Mouse (Mus musculus) cerebellum, adult 2 months (tissue): ENCODE measurements at regions not wholly inside any gene's neighbourhood (a gene's known extent, or its start where the extent isn't known, plus 50 kb on each side); places are given as distances from the start of the nearest gene placed in this dataset.
"Not testable (repeated sequence)": the region's sequence is repeated elsewhere in the genome, so short reads cannot be mapped to it uniquely, and the experiment has no call there.

Source experiments
- DNase-seq, 2 experiments: peaks; one replicate each; pipeline ENCODE4 v3.0.0; 2021
- H3K27ac ChIP-seq: fragments of 200-500 bp; 2 replicates; pipeline ENCODE4 v1.5.1; 2012; ENCODE audit warnings: low read length, control low read depth, inconsistent platforms; ENCODE audit not compliant: insufficient read depth
- H3K27me3 ChIP-seq: fragments of 200-500 bp; 2 replicates; pipeline ENCODE4 v1.6.1; 2012; ENCODE audit warnings: inconsistent platforms, mild to moderate bottlenecking, low read length, moderate library complexity; ENCODE audit not compliant: control insufficient read depth, insufficient read depth
- H3K4me1 ChIP-seq: fragments of 200-500 bp; 2 replicates; pipeline ENCODE4 v1.6.1; 2011; ENCODE audit warnings: low read length; ENCODE audit not compliant: control insufficient read depth, insufficient read depth
- H3K4me3 ChIP-seq: fragments of 200-500 bp; replicated peaks from 2 replicates; pipeline ENCODE3; 2011; ENCODE audit warnings: mild to moderate bottlenecking, low read depth, low read length, control low read depth; ENCODE audit not compliant: insufficient read depth
- CTCF ChIP-seq: fragments of 200-500 bp; IDR thresholded peaks from 2 replicates; pipeline ENCODE4 v1.5.1; 2011; ENCODE audit warnings: low read depth, mild to moderate bottlenecking, control low read depth, low read length, moderate library complexity, borderline replicate concordance; ENCODE audit not compliant: insufficient read depth
- POLR2A ChIP-seq: fragments of 200-500 bp; IDR thresholded peaks from 2 replicates; pipeline ENCODE4 v1.6.1; 2011; ENCODE audit warnings: low read length, control low read depth, borderline replicate concordance; ENCODE audit not compliant: insufficient read depth
- WGBS: fragments of 180-500 bp; shearing (Covaris S2); methylation state at CpG from one replicate; pipeline ENCODE4 v1.1.7; 2018; 5-methylcytosine and 5-hydroxymethylcytosine counted together

DNA sequence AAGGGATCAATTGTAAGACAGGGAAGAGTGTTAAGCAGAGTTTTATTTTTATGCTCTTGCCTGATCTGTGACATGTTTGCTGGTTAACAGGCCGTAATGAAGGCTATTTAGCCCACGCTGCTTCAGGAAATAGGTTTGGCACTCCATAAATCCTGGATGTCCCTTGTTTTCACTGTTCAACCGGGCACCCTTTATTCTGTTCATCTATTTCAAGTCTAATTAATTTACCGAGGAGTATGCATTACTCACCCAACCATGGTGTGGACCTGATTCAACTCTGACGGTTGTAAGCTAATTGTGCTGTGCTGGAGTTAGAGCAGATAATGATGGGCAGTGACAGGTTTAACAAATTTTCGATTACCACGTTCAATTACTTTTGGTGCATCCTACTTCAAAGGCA, 495.6 kb upstream of the Ccdc54 start:
- WGBS: 40% methylated on average over 7 of the region's 7 CpGs
- no peak for TF ChIP-seq POLR2A
- no peak for TF ChIP-seq CTCF
- no peak overlapping the region for H3K27ac ChIP-seq
- no peak overlapping the region for H3K4me3 ChIP-seq
- no peaks in the 10 kb centered on the region for H3K4me1 ChIP-seq
- no peaks in the 10 kb centered on the region for H3K27me3 ChIP-seq
- no peak for DNase-seq

DNA sequence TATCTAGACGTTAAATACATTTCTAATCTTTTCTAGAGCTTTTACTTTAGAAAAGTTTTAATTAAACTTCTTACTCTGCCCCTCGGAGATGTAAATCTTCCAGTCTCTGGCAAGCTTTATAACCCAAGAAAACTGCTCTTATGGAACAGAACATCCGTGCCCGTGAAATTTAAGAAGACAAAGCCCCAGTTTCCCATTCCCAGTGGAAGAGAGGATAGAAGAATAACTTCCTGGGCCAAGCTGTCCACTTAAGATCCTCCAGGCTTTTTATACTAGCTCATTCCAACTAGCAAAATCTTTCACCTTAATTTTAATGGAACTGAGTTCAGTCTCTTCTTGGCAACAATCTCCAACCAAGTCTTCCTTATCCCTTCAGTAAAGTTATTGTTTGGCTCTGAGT, 489.2 kb upstream of the Ccdc54 start:
- no peak overlapping the region for H3K4me3 ChIP-seq
- no peak for DNase-seq
- H3K4me1 ChIP-seq: no peaks in the 10 kb centered on the region
- no peaks in the 10 kb centered on the region for H3K27me3 ChIP-seq
- TF ChIP-seq CTCF (no peak), POLR2A (no peak)
- 53% methylated on average over 4 of the region's 4 CpGs for WGBS
- H3K27ac ChIP-seq: no peak overlapping the region

DNA sequence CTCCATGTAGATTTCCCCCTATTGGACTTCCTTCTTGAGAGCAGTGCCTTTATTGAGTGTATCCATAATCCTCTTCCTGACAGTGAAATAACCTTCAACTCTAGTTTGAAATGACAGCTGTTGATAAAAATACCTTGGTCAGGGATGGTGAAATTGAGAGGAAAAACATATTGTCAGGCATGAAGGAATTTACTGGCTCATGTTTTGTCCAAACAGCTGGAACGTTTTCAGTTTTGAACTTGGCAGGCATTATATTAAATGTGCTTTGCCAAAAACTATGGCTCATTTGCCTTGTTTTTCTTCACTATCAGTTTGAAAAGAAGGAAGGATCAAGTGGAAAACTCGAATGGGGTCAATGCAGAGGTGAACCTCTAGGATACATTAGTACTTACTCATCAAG, 457.7 kb upstream of the Ccdc54 start:
- TF ChIP-seq CTCF: no peak
- no peak for TF ChIP-seq POLR2A
- no peak overlapping the region for H3K27ac ChIP-seq

DNA sequence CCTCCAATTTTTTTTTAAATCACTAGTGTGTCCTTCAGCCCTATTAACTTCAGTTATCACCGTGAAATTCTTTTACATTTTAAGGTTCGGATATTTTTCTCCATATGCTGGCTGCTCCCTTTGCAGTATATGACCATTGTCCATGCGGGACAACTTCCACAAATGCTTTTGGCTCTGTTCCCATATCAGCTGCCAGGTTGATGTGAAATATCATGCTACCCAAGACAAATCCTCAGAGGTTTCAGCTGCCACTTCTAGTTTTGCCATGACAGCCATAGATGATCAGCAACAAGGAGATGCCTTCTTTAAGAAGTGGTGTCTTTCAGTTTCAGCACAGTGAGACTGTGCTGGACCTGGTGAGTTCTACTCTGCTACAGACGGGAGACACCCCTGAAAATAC, 457.2 kb upstream of the Ccdc54 start:
- Histone ChIP-seq H3K27me3 (no peaks in the 10 kb centered on the region), H3K4me3 (no peak overlapping the region), H3K4me1 (no peaks in the 10 kb centered on the region), H3K27ac (no peak overlapping the region)
- no peak for DNase-seq
- no peak for TF ChIP-seq CTCF
- TF ChIP-seq POLR2A: no peak
- 32% methylated on average over 4 of the region's 4 CpGs for WGBS

More for the DNA sequence above, 457.7 kb upstream of the Ccdc54 start:
- H3K4me1 ChIP-seq: no peaks in the 10 kb centered on the region
- WGBS: 14% methylated on average over 2 of the region's 2 CpGs
- no peaks in the 10 kb centered on the region for H3K27me3 ChIP-seq
- H3K4me3 ChIP-seq: no peak overlapping the region
- DNase-seq: no peak

DNA sequence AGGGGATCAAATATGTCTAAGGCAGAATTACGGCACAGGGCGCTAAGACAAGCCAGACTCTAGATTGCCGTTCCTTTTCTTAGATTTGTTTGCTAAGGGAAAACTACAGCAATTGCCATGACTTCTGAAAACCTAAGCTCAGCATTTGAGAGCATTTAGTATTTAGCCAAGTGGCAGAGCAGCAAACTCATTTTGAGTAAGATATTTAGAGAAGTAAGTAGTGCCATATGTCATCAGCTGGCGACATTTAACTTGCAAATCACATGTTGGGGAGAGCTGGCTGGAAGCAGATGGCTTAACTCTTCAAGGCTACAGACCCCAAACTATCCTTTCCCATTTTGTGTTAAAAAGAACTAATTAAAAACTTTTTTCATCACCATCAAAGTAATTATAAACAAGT, 450.4 kb upstream of the Ccdc54 start:
- no peaks in the 10 kb centered on the region for H3K27me3 ChIP-seq
- WGBS: 78% methylated on average over 4 of the region's 4 CpGs
- DNase-seq: no peak
- no peak overlapping the region for H3K4me3 ChIP-seq
- H3K4me1 ChIP-seq: no peaks in the 10 kb centered on the region
- no peak overlapping the region for H3K27ac ChIP-seq
- TF ChIP-seq POLR2A: no peak
- TF ChIP-seq CTCF: no peak

DNA sequence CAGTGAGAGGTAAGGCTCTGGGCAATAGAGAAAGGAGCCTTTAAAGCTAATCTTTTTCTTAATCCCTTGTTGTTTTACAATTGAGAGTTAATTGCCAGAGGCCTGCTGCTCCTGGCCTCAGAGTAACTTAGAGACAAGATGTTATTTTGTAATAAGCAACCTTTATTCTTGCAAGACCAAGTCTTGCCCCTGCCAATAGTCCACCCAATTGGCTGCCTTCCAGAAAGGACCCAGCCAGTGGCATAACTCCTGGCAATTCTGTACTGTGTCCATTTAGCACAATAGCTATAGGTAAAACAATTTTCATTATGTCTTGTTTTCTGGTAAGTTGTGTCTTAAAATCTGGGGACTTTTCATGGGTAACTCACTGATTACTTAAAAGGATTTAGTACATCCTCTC, 411.9 kb upstream of the Ccdc54 start:
- no peaks in the 10 kb centered on the region for H3K27me3 ChIP-seq
- TF ChIP-seq POLR2A (no peak), CTCF (no peak)

DNA sequence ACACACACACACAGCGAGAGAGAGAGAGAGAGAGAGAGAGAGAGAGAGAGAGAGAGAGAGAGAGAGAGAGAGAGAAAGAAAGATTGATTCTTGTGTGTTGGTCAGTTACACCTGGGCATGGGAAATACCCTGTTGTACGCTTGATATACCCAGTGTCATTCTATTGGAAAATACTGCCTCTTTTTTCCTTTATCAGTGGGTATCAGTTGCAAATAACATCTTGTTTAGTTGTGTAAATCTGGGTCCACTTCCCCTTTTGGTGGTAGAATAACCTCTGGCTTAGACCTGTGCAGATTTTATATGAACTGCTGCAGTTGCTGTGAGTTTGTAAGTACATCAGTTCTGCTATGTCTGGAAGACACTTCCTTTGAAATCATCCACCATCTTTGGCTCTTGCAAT, 373.4 kb upstream of the Ccdc54 start:
- H3K4me1 ChIP-seq: no peaks in the 10 kb centered on the region
- no peak for TF ChIP-seq CTCF
- H3K27me3 ChIP-seq: no peaks in the 10 kb centered on the region
- no peak overlapping the region for H3K4me3 ChIP-seq
- 77% methylated on average over 2 of the region's 2 CpGs for WGBS
- H3K27ac ChIP-seq: no peak overlapping the region
- no peak for DNase-seq

More for the DNA sequence above, 411.9 kb upstream of the Ccdc54 start:
- Histone ChIP-seq H3K4me1 (no peaks in the 10 kb centered on the region), H3K4me3 (no peak overlapping the region), H3K27ac (no peak overlapping the region)
- DNase-seq: no peak

DNA sequence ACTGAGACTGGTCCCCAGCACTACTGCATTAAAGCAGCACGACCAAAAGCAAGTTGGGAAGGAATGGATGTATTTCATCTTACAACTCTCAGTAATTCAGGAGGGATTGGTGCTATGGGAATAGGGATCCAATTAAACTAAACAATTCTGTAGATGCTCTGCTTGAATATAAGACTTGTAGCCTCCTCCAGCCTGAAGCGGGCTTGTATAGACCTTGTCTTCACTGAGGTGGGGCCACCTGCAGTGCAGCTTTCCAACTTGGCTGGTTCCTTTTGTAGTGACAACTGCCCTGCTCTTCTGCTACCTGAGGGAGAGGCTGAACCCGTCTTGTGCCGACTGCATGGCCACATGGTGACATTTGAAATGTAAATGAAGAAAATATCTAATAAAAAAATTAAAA, 353.1 kb upstream of the Ccdc54 start:
- WGBS: 64% methylated on average over 4 of the region's 4 CpGs
- no peak overlapping the region for H3K27ac ChIP-seq
- no peak overlapping the region for H3K4me3 ChIP-seq
- TF ChIP-seq CTCF (no peak), POLR2A (no peak)
- DNase-seq: no peak
- no peaks in the 10 kb centered on the region for H3K4me1 ChIP-seq
- no peaks in the 10 kb centered on the region for H3K27me3 ChIP-seq

DNA sequence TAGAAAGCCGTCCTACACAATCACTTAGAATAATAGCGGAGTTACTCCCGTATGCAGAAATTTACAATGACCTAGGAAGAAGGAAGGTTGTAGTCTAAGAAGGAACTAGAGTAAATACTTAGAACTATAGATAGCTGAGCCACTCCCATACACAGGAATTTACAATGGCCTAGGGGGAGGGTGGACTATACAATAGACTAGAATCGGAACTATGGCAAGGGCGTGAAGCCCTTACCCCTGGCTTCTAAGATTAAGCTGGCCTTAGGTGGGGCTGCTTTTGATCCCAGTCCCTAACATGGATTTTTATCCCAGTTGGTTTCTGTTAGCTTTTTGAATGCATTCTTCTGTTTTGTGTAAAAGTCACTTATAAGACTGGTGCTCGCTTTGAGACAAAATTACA, 352.6 kb upstream of the Ccdc54 start:
- not testable (repeated sequence) for H3K27me3 ChIP-seq, DNase-seq, H3K4me3 ChIP-seq, H3K27ac ChIP-seq, H3K4me1 ChIP-seq
- 95% methylated on average over 6 of the region's 6 CpGs for WGBS
